Mouse (Mus musculus) liver, embryonic 14.5 days (tissue): ENCODE measurements around the gene Tspan12.

Source experiments
- CTCF ChIP-seq: IDR thresholded peaks from 2 replicates; pipeline ENCODE4 v1.5.1; 2016; ENCODE audit warnings: antibody characterized with exemption, low read depth, control low read depth
- EP300 ChIP-seq: IDR thresholded peaks from 2 replicates; pipeline ENCODE4 v1.6.1; 2016; ENCODE audit warnings: antibody characterized with exemption, low read depth

GRCm38 (mm10) chr6:21852344-21852785 lies at the start of gene Tspan12:
- TF ChIP-seq CTCF (no peak), EP300 (no peak)
